Mouse (Mus musculus) lung, adult 2 months (tissue): ENCODE measurements at regions not wholly inside any gene's neighbourhood (a gene's known extent, or its start where the extent isn't known, plus 50 kb on each side); places are given as distances from the start of the nearest gene placed in this dataset.

Source experiments
- DNase-seq: peaks from one replicate; pipeline ENCODE4 v3.0.0; 2022
- H3K4me1 ChIP-seq: fragments of 200-500 bp; 2 replicates; pipeline ENCODE4 v1.6.1; 2011; ENCODE audit warnings: low read length; ENCODE audit not compliant: control insufficient read depth, insufficient read depth
- H3K4me3 ChIP-seq: fragments of 200-500 bp; replicated peaks from 2 replicates; pipeline ENCODE3; 2011; ENCODE audit warnings: low read depth, mild to moderate bottlenecking, control low read depth, low read length; ENCODE audit errors: extremely low read depth
- CTCF ChIP-seq: fragments of 200-500 bp; IDR thresholded peaks from 2 replicates; pipeline ENCODE4 v1.5.1; 2011; ENCODE audit warnings: mild to moderate bottlenecking, low read length, control low read depth; ENCODE audit not compliant: insufficient read depth
- POLR2A ChIP-seq: fragments of 200-500 bp; IDR thresholded peaks from 2 replicates; pipeline ENCODE4 v1.6.1; 2011; ENCODE audit warnings: low read depth, mild to moderate bottlenecking, control low read depth, low read length, borderline replicate concordance; ENCODE audit errors: extremely low read depth
- WGBS: fragments of 180-500 bp; shearing (Covaris S2); methylation state at CpG from one replicate; pipeline ENCODE4 v1.1.7; 2018; 5-methylcytosine and 5-hydroxymethylcytosine counted together

DNA sequence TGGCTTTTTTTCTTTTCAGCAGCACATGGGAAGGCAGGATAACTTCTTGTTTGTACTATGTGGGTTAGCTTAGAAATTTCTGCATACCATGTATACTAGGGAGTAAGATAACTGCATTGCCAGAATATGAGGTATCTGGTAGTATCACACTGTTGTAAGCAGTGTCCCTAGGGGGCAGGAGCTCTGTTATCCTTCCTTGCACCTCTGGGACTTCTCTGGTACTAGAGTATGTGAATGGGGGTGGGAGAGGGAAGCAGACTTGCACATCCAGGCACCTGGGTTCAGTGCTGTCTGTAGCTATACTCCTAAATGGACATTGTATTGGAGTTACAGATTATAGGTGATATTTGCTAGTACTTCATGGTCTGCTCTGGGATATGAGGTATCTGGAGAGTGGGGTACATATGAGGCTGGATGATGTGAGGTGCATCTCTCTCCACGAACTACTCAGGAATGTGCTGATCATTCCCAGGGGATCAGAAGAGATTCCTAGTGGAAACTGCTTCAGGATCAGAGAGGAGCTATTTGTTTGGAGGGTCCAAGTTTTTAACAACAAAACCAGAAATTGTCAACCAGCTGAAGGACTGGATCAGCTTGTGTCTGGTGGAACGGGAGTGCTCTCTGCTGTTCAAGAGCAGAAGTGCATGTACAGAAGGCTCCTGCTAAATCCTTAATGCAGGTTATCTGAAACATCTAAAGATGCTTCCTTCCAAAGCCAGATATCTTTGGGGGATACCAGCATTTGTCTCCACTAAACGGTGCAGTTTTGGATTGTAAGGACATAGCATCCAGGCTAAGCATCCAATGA is 402.7 kb upstream of the Vrk2 start:
- no peak overlapping the region for H3K4me3 ChIP-seq
- no peak for TF ChIP-seq CTCF
- DNase-seq, result no peak
- WGBS, result 27% methylated on average over 3 of the region's 3 CpGs
- H3K4me1 ChIP-seq, result no peaks in the 10 kb centered on the region

DNA sequence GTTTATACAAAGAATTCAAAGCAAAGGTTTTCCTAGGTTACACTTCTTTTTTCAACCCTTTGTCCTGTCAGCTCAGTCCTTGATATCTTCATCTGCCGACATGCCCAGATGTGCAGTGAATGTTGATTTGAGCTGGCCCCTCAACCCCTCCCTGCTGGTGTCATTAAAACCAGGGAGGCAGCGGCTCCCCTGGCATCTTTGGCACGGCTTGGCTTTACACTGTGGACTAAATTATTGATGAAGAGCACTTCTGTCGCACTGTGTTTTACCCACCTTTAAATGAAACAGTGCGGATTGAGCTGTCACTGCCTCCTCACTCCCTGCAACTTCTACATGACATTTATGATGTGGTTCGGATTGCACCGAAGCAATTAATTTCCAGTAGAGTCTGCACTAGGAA is 387.4 kb upstream of the Vrk2 start:
- H3K4me1 ChIP-seq, result no peaks in the 10 kb centered on the region
- no peak overlapping the region for H3K4me3 ChIP-seq
- TF ChIP-seq POLR2A (no peak), CTCF (no peak)
- 54% methylated on average over 7 of the region's 7 CpGs for WGBS
- DNase-seq, result no peak

DNA sequence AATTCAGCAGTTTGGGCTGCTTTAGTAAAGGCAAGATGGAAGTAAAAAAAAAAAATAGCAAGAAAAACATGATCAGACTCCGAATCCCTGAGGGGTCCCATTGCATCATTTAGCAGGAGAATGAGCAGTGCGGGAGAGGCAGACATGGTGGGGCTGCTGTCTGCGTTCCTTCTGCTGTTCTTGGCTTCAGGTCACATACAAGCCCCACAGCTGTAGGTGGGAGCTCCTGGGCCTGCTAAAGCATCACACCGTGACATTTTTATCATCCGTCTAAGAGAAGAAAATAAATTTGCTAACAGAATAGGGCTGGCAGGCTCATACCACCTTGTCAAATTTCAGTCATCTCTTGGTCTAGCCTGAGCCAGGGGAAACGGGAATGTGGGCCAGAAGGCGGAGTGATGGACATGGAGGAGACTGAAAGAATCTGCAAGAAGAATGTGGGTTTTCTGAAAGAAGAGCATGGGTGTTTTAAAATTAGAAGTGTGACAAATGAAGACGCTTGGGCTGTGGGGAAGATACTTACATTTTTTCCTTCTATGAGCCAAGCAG is 378.8 kb upstream of the Vrk2 start:
- TF ChIP-seq CTCF (no peak), POLR2A (no peak)
- no peak overlapping the region for H3K4me3 ChIP-seq
- no peak for DNase-seq
- 65% methylated on average over 8 of the region's 8 CpGs for WGBS
- H3K4me1 ChIP-seq, result no peaks in the 10 kb centered on the region

DNA sequence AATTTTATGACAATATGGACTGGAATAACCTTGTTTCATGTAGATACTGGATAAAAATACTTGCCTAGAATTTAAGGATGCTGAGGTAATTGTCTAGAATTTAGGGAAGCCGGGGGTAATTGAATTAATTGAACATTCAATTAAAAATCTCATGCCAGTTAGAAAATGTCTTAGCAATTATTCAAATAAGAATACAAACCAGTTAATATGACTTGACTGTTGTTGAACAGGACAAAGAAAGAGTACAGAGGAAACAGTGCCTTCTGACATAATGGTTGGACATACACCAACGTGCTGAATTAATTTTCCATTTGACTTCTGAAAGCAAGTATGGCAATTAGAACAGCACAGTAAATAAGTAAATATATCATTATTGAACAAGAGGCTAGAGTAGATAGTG is 377.4 kb upstream of the Vrk2 start:
- TF ChIP-seq POLR2A (no peak), CTCF (no peak)
- H3K4me1 ChIP-seq, result no peaks in the 10 kb centered on the region
- DNase-seq, result no peak
- H3K4me3 ChIP-seq, result no peak overlapping the region
- 78% methylated on average over 2 of the region's 2 CpGs for WGBS

DNA sequence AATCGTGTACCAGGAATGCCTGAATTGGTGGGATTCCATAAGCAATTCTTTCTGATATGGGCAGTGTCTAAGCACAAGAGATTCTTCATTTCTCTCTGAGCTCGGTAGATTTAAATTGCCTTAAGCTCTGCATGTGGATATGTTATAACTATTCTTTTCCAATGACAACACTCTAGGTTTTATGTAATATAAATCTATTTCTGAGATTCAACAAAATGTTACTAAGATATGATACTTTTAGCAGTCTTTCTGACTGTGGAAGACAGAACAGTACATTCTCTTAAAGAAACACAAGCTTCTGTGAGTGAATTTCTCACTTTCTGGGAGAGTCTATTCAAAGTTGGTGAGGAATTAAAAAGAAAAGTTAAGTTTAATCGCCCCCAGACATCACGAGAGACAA is 373.6 kb upstream of the Vrk2 start:
- Histone ChIP-seq H3K4me3 (no peak overlapping the region), H3K4me1 (no peaks in the 10 kb centered on the region)
- TF ChIP-seq POLR2A (no peak), CTCF (no peak)
- no peak for DNase-seq
- WGBS, result 67% methylated on average over 4 of the region's 4 CpGs

DNA sequence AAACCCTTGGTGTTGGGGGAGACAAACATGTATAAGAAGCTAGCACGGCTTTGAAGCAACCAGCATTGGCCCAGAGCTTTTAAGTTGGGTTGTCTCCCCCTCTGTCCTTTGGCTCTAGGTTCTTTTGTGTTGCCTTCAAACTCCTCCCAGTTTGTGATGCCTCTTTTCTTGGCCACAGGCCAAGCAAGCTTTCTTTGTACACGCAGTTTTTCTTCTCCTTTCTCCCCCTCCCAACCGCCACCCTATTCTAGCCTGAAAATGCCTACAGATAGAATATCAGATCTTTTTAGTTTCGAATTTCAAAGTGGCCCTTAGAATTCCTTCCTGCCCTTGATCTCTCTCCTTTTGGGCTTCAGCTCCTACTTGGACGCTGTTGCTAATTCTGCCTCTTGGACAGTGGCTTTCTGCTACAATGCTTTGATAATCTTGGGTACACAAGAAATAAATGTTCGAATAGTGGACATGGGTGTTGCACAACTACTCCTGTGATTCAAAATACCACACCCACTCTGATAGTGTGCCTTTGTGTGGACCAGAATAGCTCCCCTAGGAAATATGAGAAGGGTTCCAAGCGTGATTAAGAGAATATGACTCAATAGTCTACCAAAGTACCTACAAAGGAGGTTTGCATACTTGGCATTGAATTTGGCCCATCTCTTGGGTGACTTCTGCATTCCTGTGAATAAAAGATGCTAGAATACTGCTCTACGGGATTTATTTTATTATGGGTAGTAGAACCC is 369.3 kb upstream of the Vrk2 start:
- no peak for DNase-seq
- WGBS, result 30% methylated on average over 8 of the region's 8 CpGs

DNA sequence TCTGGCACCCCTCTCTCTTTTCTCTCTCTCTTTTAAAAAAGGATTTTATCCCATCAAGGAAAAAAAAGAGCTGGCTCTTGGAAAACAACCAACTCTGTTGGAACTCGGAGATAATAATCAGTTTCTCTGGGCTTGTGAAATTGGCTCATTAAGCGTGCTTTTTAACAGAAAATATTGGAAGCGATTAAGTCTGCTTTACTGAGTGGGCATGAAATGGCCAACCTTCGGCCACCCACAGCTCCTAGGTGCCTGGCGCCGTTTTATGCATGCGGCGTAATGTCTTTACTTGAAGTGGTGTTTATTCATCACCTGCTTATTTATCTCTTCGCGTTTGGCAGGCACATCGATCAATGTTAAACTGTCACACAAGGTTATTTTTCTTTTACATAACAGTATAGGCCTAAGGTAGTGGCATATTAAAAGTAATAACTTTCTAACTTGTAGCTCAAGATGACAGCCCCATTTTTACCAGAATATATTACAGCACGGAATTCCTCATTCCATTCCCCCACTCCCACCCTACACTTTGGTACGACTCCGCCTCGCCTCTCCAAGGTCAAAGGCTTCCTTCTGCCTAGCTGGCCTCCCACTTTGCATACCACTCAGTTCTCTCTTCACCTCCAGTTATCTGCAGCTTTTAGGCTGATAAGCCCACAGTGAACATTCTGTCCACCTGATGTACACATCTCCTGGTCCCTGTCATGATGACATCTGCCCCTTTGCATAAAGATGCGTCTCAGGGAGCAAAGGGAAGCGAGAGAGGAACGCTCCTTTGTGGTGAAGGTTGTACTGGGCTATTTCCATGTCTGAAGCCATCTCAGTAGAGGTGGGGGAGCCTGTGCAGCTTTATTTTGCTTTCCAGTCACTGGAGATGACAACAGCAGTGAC is 368.5 kb upstream of the Vrk2 start:
- TF ChIP-seq POLR2A (no peak), CTCF (no peak)
- Histone ChIP-seq H3K4me1 (no peaks in the 10 kb centered on the region), H3K4me3 (no peak overlapping the region)
- 42% methylated on average over 18 of the region's 18 CpGs for WGBS
- no peak for DNase-seq

More for the DNA sequence above, 369.3 kb upstream of the Vrk2 start:
- no peaks in the 10 kb centered on the region for H3K4me1 ChIP-seq
- no peak overlapping the region for H3K4me3 ChIP-seq
- TF ChIP-seq CTCF (no peak), POLR2A (no peak)

DNA sequence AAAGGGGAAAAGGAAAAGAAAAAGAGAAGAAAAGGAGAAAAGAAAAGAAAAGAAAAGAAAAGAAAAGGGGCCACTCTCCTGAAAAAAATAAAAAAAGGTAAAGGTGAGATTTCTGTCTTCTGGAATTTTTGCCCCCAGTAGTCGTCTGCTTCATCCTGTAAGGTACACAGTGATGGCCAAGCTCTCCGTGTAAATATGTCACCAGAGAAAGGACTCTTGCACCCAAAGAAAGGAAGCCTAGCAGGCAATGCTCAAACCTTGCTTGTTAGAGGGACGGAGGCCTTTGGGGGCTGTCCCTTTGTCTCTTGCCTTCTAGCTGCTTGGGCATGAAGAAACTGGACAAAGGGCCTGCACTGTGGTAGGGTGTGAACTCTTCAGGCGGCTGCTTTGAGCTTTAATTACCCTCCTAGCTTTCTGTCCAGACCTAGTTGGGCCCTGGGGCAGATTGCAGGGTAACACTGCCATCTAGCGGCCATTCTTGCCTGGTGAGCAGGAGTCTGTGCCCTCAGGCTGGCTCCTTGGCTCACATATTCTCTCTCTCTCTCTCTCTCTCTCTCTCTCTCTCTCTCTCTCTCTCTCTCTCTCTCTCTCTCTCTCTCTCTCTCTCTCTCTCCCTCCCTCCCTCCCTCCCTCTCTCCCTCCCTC is 367.7 kb upstream of the Vrk2 start:
- TF ChIP-seq POLR2A (no peak), CTCF (peak; percentile 86)
- DNase-seq, result peak; percentile 66
- Histone ChIP-seq H3K4me3 (no peak overlapping the region), H3K4me1 (no peaks in the 10 kb centered on the region)
- 9% methylated on average over 5 of the region's 5 CpGs for WGBS

DNA sequence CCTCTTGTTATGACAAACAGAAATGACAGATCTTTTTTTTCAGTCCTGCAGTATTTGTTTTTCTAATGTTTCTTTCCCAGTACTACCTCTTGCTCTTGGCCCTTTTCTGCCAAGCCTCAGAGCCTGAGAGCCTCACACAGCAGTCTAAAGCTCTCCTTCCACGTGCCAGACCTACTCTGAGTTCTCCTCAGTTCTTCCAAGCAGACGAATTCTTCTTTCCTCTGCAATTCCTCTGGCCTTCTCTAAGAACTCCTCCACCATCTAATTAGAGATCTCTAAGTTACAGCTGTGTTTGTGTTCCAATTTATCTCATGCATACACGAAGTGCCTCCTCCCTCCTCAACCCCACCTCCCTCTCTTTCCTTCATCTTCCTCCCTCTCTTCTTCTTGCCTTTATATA is 362.4 kb upstream of the Vrk2 start:
- Histone ChIP-seq H3K4me3 (no peak overlapping the region), H3K4me1 (no peaks in the 10 kb centered on the region)
- no peak for TF ChIP-seq POLR2A
- no peak for TF ChIP-seq CTCF
- no peak for DNase-seq
- 53% methylated on average over 3 of the region's 3 CpGs for WGBS
